Mouse (Mus musculus): ENCODE measurements around the gene Olfr1269. TPM values are rescaled to one million over a fixed set of nuclear protein-coding genes. Genes with fewer than 3 reads are reported as not detected.

Olfr1269 gene
- not detected in 3 replicates for total RNA-seq (2017)

- no peak for ATAC-seq (replicated peaks; ENCODE audit: insufficient number of reproducible peaks, low FRiP score, low TSS enrichment, poor library complexity, severe bottlenecking)
Measured at GRCm38 (mm10) chr2:90121312-90121711, at the start of gene Olfr1269. Olfr1269 (minus strand) TSS chr2:90121412.

DNA sequence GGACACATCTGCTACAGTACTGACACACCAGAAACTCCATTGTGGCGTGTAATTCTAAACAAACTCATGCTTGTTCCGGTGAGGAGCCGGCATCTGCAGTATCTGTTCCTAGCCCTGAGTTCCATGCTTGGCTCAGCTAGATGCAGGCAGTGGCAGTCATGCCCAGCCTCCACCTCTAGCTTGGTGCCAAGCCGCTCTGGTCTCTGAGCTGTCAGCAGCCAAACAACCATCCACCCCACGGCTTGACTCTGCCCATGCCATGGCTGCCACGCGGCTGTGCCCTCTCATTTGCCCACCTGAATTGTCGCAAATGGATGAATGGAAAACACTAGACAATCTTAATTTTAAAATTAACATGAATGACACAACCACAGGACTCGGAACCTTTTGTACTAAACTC, 32.7 kb upstream of the Olfr1269 start:
- ATAC-seq (replicated peaks; ENCODE audit: insufficient number of reproducible peaks, low FRiP score, low TSS enrichment, poor library complexity, severe bottlenecking), result no peak

DNA sequence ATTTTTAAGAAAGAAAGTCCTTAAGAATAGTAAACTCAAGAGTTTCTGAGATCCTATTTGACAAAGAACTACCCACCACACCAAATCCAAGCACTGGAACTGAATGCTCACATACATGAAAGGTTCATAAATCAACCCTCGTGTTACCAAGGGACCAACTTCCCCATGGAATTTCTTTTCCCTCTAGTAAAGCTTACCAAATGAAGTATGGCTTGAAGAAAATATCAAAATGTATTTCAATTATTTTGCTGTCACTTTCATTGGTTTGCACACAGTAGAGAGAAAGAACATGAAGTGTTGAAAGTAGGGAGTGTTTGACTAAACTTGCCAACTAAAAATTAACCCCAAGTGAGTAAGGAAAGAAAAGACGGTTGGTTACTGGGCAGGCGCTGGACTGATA, 31.8 kb upstream of the Olfr1269 start, which contains the start of gene Olfr1270:
Olfr1270 (minus strand) TSS at position 101 of the 400 bp plus-strand sequence.
- no peak for ATAC-seq (replicated peaks; ENCODE audit: insufficient number of reproducible peaks, low FRiP score, low TSS enrichment, poor library complexity, severe bottlenecking)

DNA sequence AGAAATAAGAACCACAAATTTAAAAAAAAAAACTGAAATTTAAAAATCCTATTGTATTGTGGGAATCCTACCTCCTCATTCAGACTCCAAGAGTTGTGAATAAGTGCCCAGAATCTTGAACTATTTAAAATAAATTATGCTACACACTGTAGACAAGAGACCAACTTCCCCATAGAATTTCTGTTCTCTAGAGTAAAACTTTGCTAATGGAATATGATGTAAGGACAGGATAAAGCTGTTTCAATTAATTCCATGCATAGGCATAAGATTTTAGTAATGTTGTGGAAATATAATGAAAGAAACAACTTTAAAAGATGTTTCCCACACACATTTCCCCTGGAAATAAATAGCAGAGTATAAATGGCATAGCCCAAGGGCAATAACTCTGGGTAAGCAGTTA, 21.0 kb upstream of the Olfr1269 start, which contains the start of gene Olfr32:
Olfr32 (minus strand) TSS at position 101 of the 400 bp plus-strand sequence.
- ATAC-seq (replicated peaks; ENCODE audit: insufficient number of reproducible peaks, low FRiP score, low TSS enrichment, poor library complexity, severe bottlenecking), result no peak

GRCm38 (mm10) chr2:90070065-90070464, 51.1 kb downstream of the Olfr1269 start:
- ATAC-seq (replicated peaks; ENCODE audit: insufficient number of reproducible peaks, low FRiP score, low TSS enrichment, poor library complexity, severe bottlenecking), result no peak

Other genes with a start within 250 kb of the Olfr1269 start
- not detected in 3 replicates for gene Olfr1257, start 243.0 kb downstream of the Olfr1269 start, total RNA-seq (2017)
- 0.19 TPM in 1 of 3 replicates, not detected in the others for gene Olfr1258, start 194.1 kb downstream of the Olfr1269 start, total RNA-seq (2017)
- gene Olfr1259, start 172.7 kb downstream of the Olfr1269 start, total RNA-seq (2017), result 1.1 TPM in 1 of 3 replicates, not detected in the others
- not detected in 3 replicates for gene Olfr1260, start 147.1 kb downstream of the Olfr1269 start, total RNA-seq (2017)
- gene Olfr1261, start 130.2 kb downstream of the Olfr1269 start, total RNA-seq (2017), result not detected in 3 replicates
- gene Olfr1262, start 121.3 kb downstream of the Olfr1269 start, total RNA-seq (2017), result not detected in 3 replicates
- gene Olfr1263, start 109.3 kb downstream of the Olfr1269 start, total RNA-seq (2017), result not detected in 3 replicates
- gene Olfr1264, start 95.8 kb downstream of the Olfr1269 start, total RNA-seq (2017), result not detected in 3 replicates
- gene Olfr1265, start 86.1 kb downstream of the Olfr1269 start, total RNA-seq (2017), result not detected in 3 replicates
- gene Olfr140, start 57.8 kb downstream of the Olfr1269 start, total RNA-seq (2017), result not detected in 3 replicates
- gene Olfr32, start 20.9 kb upstream of the Olfr1269 start, total RNA-seq (2017), result not detected in 3 replicates
- gene Olfr1270, start 31.7 kb upstream of the Olfr1269 start, total RNA-seq (2017), result not detected in 3 replicates
- gene Olfr1506, start 103.1 kb upstream of the Olfr1269 start, total RNA-seq (2017), result not detected in 3 replicates
- not detected in 3 replicates for gene Olfr142, start 136.2 kb upstream of the Olfr1269 start, total RNA-seq (2017)
- not detected in 3 replicates for gene Olfr1271, start 149.6 kb upstream of the Olfr1269 start, total RNA-seq (2017)
- gene Olfr1272, start 171.4 kb upstream of the Olfr1269 start, total RNA-seq (2017), result not detected in 3 replicates
- gene Gm13769, start 200.8 kb upstream of the Olfr1269 start, total RNA-seq (2017), result 0.39 TPM in 1 of 3 replicates, not detected in the others